Mouse (Mus musculus) embryonic fibroblast, embryonic 13.5 days (primary cell): ENCODE measurements around the gene Ppig.

ENCODE experiments used
- CTCF ChIP-seq: IDR thresholded peaks from 2 replicates; pipeline ENCODE4 v1.5.1; 2011; ENCODE audit warnings: mild to moderate bottlenecking, control low read depth, low read length, moderate library complexity, borderline replicate concordance; ENCODE audit not compliant: insufficient read depth
- POLR2A ChIP-seq: IDR thresholded peaks from 2 replicates; pipeline ENCODE4 v1.6.1; 2011; ENCODE audit warnings: low read depth, mild to moderate bottlenecking, control low read depth, low read length, moderate library complexity

GRCm38 (mm10) chr2:69712171-69712570 is 10.2 kb upstream of the Ppig start:
- TF ChIP-seq CTCF: no peak
- TF ChIP-seq POLR2A: no peak
